Mouse (Mus musculus) midbrain, embryonic 14.5 days (tissue): Measurements from ENCODE around the gene Zcchc24. TPM values are rescaled to one million over a fixed set of nuclear protein-coding genes. Genes with fewer than 3 reads are reported as not detected.
"Not testable (repeated sequence)": the region's sequence is repeated elsewhere in the genome, so short reads cannot be mapped to it uniquely, and the experiment has no call there.

Experiments
- ATAC-seq: fragments of 200-750 bp; cut with Nextera tagmentation; 2 replicates; pipeline ENCODE4 v1.8.0; 2017; ENCODE audit warnings: moderate number of reproducible peaks, moderate library complexity; ENCODE audit not compliant: low FRiP score, low TSS enrichment
- DNase-seq: peaks from one replicate; pipeline ENCODE4 v3.0.0-alpha.2; 2015
- H3K27ac ChIP-seq: fragments of 300-500 bp; sonication (generic); replicated peaks from 2 replicates; pipeline ENCODE4 v1.5.1; 2014; ENCODE audit warnings: mild to moderate bottlenecking, low read depth, low read length, moderate library complexity
- H3K27me3 ChIP-seq: fragments of 300-500 bp; sonication (generic); 2 replicates; pipeline ENCODE4 v1.6.1; 2014; ENCODE audit warnings: low read length, control low read depth, mixed read lengths; ENCODE audit not compliant: control insufficient read depth, insufficient read depth
- H3K36me3 ChIP-seq: fragments of 300-500 bp; sonication (generic); 2 replicates; pipeline ENCODE4 v1.6.1; 2014; ENCODE audit warnings: low read length, control low read depth; ENCODE audit not compliant: control insufficient read depth, insufficient read depth
- H3K4me1 ChIP-seq: fragments of 300-500 bp; sonication (generic); 2 replicates; pipeline ENCODE4 v1.6.1; 2014; ENCODE audit warnings: mild to moderate bottlenecking, antibody characterized with exemption, low read length, control low read depth; ENCODE audit not compliant: control insufficient read depth, insufficient read depth
- H3K4me2 ChIP-seq: fragments of 300-500 bp; sonication (generic); 2 replicates; pipeline ENCODE4 v1.6.1; 2014; ENCODE audit warnings: mild to moderate bottlenecking, low read length, moderate library complexity
- H3K4me3 ChIP-seq: fragments of 300-500 bp; sonication (generic); replicated peaks from 2 replicates; pipeline ENCODE4 v1.5.1; 2014; ENCODE audit warnings: low read depth, low read length
- H3K9ac ChIP-seq: fragments of 300-500 bp; sonication (generic); replicated peaks from 2 replicates; pipeline ENCODE4 v1.6.1; 2014; ENCODE audit warnings: mild to moderate bottlenecking, low read length, moderate library complexity
- H3K9me3 ChIP-seq: fragments of 300-500 bp; sonication (generic); 2 replicates; pipeline ENCODE4 v1.6.1; 2016; ENCODE audit warnings: low read length, control low read depth, mixed read lengths; ENCODE audit not compliant: control insufficient read depth
- WGBS: fragments of 180-500 bp; shearing (Covaris S2); extraction: QIAGEN DNeasy Blood & Tissue Kit; methylation state at CpG from one replicate; pipeline ENCODE4 v1.1.7; 2014; 5-methylcytosine and 5-hydroxymethylcytosine counted together
- polyA plus RNA-seq: library from polyadenylated mRNA; unstranded; fragments of >200 nt; fragmentation: Nextera tagmentation; extraction: Ambion mirVana; gene quantifications from 2 replicates; pipeline ENCODE4 v1.2.1, GENCODE M21; 2014

The Zcchc24 gene
- polyA plus RNA-seq: 8.1 and 13.6 TPM in 2 replicates

DNA sequence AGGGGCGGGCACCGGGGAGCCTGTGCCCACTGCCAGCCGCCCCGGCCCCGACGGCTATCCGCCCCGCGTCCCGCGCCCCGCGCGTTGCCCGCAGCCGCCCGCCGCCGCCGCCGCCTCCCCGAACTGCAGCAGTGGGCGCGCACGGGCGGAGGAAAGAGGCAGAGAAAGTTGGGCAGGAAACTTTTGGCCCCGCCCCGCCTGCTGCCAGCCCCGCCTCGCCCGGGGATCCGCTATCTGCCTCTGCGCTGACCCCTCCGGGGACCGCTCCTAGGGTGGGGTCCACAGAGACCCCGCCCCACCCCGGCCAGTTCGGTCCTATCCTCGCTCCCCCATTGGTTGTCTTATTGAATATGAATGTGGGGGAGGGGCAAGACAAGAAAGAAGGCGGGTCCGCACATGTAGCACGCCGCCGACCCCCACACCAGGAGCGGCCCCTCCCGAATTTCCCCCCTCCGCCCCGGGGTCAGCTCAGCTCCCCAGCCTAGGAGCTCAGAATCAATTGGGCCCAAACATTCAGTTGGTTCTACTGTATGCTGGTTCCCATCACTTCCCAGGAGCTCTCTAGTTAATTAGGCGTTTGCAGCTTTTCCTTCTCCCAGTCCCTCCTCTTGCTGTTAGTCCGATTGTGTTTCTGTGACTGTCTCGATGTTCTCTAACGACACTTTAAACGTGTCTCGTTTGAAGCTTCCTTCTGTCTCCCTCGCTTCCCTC, at the start of gene Zcchc24:
TSS of gene Zcchc24 (minus strand) at position 125 of the 711 bp plus-strand sequence.
- peak within 1 kb of the TSS; percentile 60 for H3K9ac ChIP-seq
- no peaks in the 10 kb centered on the region for H3K27me3 ChIP-seq
- DNase-seq: peak; percentile 88
- ATAC-seq: peak; percentile 85
- H3K4me3 ChIP-seq: peak within 1 kb of the TSS; percentile 50
- no peaks in the 10 kb centered on the region for H3K9me3 ChIP-seq
- H3K27ac ChIP-seq: peak within 1 kb of the TSS; percentile 55
- WGBS: under 1% methylated on average over 54 of the region's 55 CpGs
- H3K36me3 ChIP-seq: no peaks in the 10 kb centered on the region
- H3K4me1 ChIP-seq: peaks cover 22% of the 10 kb centered on the region
- H3K4me2 ChIP-seq: peak within 1 kb of the TSS; percentile 98

DNA sequence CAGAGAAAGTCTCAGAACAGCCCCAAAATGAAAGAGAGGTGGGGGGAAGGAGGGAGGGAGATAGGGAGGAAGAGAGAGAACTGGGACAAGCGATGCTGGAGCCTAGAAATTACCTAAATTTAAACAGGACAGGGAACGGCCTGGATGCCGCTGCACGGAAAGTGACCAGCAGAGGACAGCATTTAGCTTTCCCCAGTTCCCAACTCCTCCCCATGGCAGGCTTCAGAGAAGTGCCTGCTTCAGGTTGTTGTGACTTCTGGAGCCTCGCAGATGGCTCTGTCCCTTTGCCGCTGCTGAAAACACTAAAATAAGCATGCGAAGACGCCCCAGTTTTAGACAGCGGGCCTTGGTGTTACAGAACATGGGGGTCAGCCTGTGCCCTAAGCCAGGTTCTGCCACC, 47.6 kb upstream of the Zcchc24 start:
- H3K4me2 ChIP-seq: no peak overlapping the region
- H3K9ac ChIP-seq: no peak overlapping the region
- DNase-seq (peak; percentile 84), ATAC-seq (no peak)
- WGBS: 8% methylated on average over 9 of the region's 9 CpGs
- no peaks in the 10 kb centered on the region for H3K36me3 ChIP-seq
- no peaks in the 10 kb centered on the region for H3K27me3 ChIP-seq
- H3K4me3 ChIP-seq: no peak overlapping the region
- H3K9me3 ChIP-seq: no peaks in the 10 kb centered on the region
- no peak overlapping the region for H3K27ac ChIP-seq
- no peaks in the 10 kb centered on the region for H3K4me1 ChIP-seq

DNA sequence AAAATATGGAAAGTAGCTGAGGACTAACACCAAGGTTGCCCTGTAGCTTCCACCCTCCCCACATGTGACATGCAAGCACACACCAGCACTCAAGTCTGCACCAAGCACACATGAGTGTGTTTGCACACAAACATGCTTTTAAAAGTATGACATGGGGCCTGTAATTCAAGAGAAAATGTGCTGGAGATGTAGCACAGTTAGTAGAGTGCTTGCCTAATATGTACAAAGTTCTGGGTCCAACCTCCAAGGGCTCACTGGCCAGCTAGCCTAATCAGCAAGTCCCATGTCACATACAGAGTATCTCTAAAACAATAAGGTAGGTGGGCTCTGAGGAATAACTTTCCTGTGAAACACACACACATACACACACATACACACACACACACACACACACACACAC, 45.3 kb upstream of the Zcchc24 start:
- Histone ChIP-seq H3K9me3 (no peaks in the 10 kb centered on the region), H3K4me1 (no peaks in the 10 kb centered on the region), H3K4me2 (no peak overlapping the region), H3K36me3 (no peaks in the 10 kb centered on the region), H3K9ac (no peak overlapping the region), H3K27me3 (no peaks in the 10 kb centered on the region), H3K4me3 (no peak overlapping the region), H3K27ac (no peak overlapping the region)
- DNase-seq (no peak), ATAC-seq (no peak)

DNA sequence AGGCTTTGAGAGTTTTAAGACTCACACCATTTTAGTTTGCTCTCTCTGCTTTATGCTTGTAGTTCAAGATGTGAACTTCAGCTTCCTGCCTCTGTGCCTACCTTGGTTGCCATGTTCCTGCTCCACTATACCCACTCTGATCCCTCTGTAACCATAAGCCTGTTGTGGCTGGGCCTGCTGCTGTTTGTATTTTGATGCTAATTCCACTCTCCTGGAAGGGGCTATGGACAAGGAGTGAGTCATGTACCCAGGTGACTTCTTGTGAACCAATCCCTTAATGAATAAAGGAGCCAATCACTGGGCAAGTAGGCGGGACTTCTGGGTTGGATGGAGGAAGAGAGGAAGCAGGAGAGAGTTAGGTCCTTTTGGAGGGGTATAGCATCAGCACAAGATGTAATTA, 42.2 kb upstream of the Zcchc24 start:
- H3K4me3 ChIP-seq, ATAC-seq, H3K27me3 ChIP-seq, H3K9me3 ChIP-seq, H3K27ac ChIP-seq, H3K9ac ChIP-seq, H3K36me3 ChIP-seq, H3K4me1 ChIP-seq, H3K4me2 ChIP-seq, DNase-seq: not testable (repeated sequence)
- WGBS: 70% methylated on average over 1 of the region's 1 CpGs

DNA sequence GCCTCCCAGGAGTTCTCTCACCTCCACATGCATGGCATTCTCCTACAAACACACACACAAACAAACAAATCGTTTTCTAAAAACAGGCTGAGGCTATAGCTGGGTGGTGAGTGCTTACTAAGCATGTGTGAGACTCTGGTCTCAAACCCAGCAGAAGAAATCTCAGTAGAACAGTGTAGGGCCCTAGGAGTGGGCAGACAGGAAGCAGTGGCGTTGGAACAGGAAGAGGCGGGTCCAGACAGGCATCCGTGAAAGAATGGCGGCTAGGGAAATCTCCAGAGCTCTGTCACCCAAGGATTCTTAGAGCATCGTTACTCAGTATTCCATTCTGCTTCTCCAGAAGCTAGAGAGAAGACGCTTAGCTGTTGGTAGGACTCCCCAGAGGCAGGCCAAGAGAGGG, 37.7 kb upstream of the Zcchc24 start:
- ATAC-seq (no peak), DNase-seq (no peak)
- H3K27me3 ChIP-seq: no peaks in the 10 kb centered on the region
- no peaks in the 10 kb centered on the region for H3K4me1 ChIP-seq
- no peaks in the 10 kb centered on the region for H3K9me3 ChIP-seq
- no peak overlapping the region for H3K9ac ChIP-seq
- WGBS: 92% methylated on average over 7 of the region's 7 CpGs
- H3K36me3 ChIP-seq: no peaks in the 10 kb centered on the region
- H3K27ac ChIP-seq: no peak overlapping the region
- no peak overlapping the region for H3K4me3 ChIP-seq
- no peak overlapping the region for H3K4me2 ChIP-seq

DNA sequence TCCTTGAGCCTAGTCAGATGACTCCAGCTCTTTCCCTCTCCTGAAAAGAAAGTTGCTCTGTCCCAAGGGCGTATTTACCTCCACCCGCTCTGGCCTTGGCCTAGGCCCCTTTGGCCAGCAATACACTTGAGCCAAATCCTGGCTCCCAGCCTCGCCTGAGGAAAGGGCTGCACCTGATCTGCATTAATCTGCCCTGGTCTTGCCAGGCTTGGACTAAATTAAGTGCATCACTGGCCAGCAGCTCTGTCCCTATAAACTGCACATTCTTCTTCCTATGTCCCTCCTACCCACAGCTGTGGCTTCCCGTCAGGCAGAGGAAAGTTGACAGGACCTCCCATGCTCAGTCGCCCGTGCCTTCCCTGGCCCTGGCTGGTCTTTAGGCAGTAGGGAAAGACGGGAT, 37.0 kb upstream of the Zcchc24 start:
- H3K4me3 ChIP-seq: no peak overlapping the region
- no peaks in the 10 kb centered on the region for H3K4me1 ChIP-seq
- DNase-seq (no peak), ATAC-seq (no peak)
- no peaks in the 10 kb centered on the region for H3K36me3 ChIP-seq
- H3K9me3 ChIP-seq: no peaks in the 10 kb centered on the region
- no peak overlapping the region for H3K27ac ChIP-seq
- no peak overlapping the region for H3K4me2 ChIP-seq
- no peak overlapping the region for H3K9ac ChIP-seq
- WGBS: 38% methylated on average over 7 of the region's 7 CpGs
- no peaks in the 10 kb centered on the region for H3K27me3 ChIP-seq

DNA sequence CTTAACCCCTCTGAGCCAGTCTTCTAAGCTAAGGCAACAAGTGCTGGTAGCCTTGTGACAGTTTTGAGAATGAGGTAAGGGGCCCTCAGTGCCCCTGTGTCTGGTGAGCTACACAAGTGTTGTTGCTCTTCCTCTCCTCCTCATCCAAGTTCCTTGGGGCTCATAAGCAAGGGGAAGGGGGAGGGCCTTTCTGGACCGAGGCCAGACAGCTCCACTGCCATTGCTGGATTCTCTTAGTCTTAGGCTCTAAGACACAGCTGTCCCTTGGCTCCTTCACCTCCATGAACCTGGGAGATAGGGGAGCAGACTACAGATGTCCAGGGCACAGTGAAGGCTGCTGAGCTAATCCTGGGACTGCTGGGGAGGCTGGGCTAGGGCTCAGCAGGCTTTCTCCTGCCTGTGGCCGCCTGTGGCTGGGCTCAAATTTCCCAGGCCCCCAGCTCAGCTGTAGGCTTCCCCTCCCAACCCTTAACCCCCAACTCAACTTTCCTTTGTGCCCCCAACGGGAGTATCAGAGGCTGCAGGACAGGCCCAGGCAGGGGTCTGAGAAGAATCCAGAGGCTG, 34.5 kb upstream of the Zcchc24 start:
- ATAC-seq: no peak
- 46% methylated on average over 3 of the region's 3 CpGs for WGBS
- H3K4me3 ChIP-seq: no peak overlapping the region
- no peaks in the 10 kb centered on the region for H3K36me3 ChIP-seq
- H3K27me3 ChIP-seq: no peaks in the 10 kb centered on the region
- H3K4me2 ChIP-seq: no peak overlapping the region
- no peak overlapping the region for H3K9ac ChIP-seq
- H3K9me3 ChIP-seq: no peaks in the 10 kb centered on the region
- no peak overlapping the region for H3K27ac ChIP-seq
- no peak for DNase-seq
- no peaks in the 10 kb centered on the region for H3K4me1 ChIP-seq

DNA sequence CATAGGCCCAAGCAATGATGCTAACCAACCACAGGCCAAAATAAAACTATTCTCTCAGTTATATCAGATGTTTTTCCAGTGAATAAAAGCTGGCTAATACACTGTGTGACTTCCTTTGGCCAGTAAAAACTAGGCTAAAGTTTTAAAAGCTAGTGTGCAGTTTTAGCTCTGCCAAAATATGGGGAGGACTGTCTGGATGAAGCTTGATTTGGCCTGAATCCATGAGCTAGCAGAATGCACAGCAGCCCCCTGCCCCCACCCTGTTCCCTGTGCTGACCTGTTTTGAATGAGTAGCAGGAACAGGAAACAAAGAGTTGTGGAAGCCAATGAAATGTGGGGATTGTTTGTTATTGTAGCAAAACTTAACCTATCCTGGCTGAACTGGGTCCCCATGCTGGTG, 33.7 kb upstream of the Zcchc24 start:
- Histone ChIP-seq H3K4me1 (no peaks in the 10 kb centered on the region), H3K27me3 (no peaks in the 10 kb centered on the region), H3K9ac (no peak overlapping the region), H3K9me3 (no peaks in the 10 kb centered on the region), H3K4me2 (no peak overlapping the region), H3K27ac (no peak overlapping the region), H3K36me3 (no peaks in the 10 kb centered on the region), H3K4me3 (no peak overlapping the region)
- DNase-seq (no peak), ATAC-seq (no peak)
